Mouse (Mus musculus) heart, embryonic 10.5 days (tissue): Measurements from ENCODE around the gene Hivep2. TPM values are rescaled to one million over a fixed set of nuclear protein-coding genes. Genes with fewer than 3 reads are reported as not detected.

Source experiments
- DNase-seq: peaks from one replicate; pipeline ENCODE4 v3.0.0-alpha.2; 2017; ENCODE audit warnings: low spot score
- H3K27ac ChIP-seq: fragments of 300-500 bp; sonication (generic); 2 replicates; pipeline ENCODE4 v1.5.1; 2016; ENCODE audit warnings: mild to moderate bottlenecking
- H3K27me3 ChIP-seq: fragments of 300-500 bp; sonication (generic); 2 replicates; pipeline ENCODE4 v1.6.1; 2016; ENCODE audit warnings: mild to moderate bottlenecking; ENCODE audit not compliant: poor library complexity, insufficient read depth, severe bottlenecking
- H3K36me3 ChIP-seq: fragments of 300-500 bp; sonication (generic); 2 replicates; pipeline ENCODE4 v1.6.1; 2016; ENCODE audit warnings: mild to moderate bottlenecking, moderate library complexity
- H3K4me1 ChIP-seq: fragments of 300-500 bp; sonication (generic); 2 replicates; pipeline ENCODE4 v1.6.1; 2016; ENCODE audit warnings: mild to moderate bottlenecking
- H3K4me3 ChIP-seq: fragments of 300-500 bp; sonication (generic); 2 replicates; pipeline ENCODE4 v1.5.1; 2016; ENCODE audit warnings: mild to moderate bottlenecking, moderate library complexity
- H3K9me3 ChIP-seq: fragments of 300-500 bp; sonication (generic); 2 replicates; pipeline ENCODE4 v1.6.1; 2016; ENCODE audit warnings: mild to moderate bottlenecking, moderate library complexity
- WGBS: fragments of 180-500 bp; shearing (Covaris S2); methylation state at CpG from one replicate; pipeline ENCODE4 v1.1.7; 2016; 5-methylcytosine and 5-hydroxymethylcytosine counted together
- polyA plus RNA-seq: library from polyadenylated mRNA; unstranded; fragments of >200 nt; fragmentation: Nextera tagmentation; extraction: Ambion mirVana; gene quantifications from 2 replicates; pipeline ENCODE4 v1.2.1, GENCODE M21; 2016

Gene Hivep2
- polyA plus RNA-seq, 1 experiment from 2014 or later, result 3.4 TPM

GRCm38 (mm10) chr10:13976267-13976666 is 10.4 kb downstream of the Hivep2 start:
- Histone ChIP-seq H3K27ac (peak overlapping the region; percentile 7; the same call in 1 of the 2 replicates), H3K4me3 (no peak overlapping the region), H3K27me3 (no peaks in the 10 kb centered on the region), H3K36me3 (no peaks in the 10 kb centered on the region), H3K9me3 (no peaks in the 10 kb centered on the region), H3K4me1 (peaks cover 41% of the 10 kb centered on the region; the same call in 1 of the 2 replicates)
- 58% methylated on average over 6 of the region's 6 CpGs for WGBS
- no peak for DNase-seq

- H3K4me1 ChIP-seq, result peaks cover 17% of the 10 kb centered on the region
- H3K27me3 ChIP-seq, result no peaks in the 10 kb centered on the region
- WGBS, result 55% methylated on average over 6 of the region's 6 CpGs
- H3K27ac ChIP-seq, result peak overlapping the region; percentile 94
- H3K36me3 ChIP-seq, result no peaks in the 10 kb centered on the region
- DNase-seq, result no peak
- peak overlapping the region; percentile 64 for H3K4me3 ChIP-seq
- H3K9me3 ChIP-seq, result no peaks in the 10 kb centered on the region
Measured at GRCm38 (mm10) chr10:13982271-13982670, 16.4 kb downstream of the Hivep2 start.

GRCm38 (mm10) chr10:13982769-13983381 is 17.0 kb downstream of the Hivep2 start:
- H3K27ac ChIP-seq, result peak overlapping the region; percentile 94
- no peaks in the 10 kb centered on the region for H3K36me3 ChIP-seq
- H3K27me3 ChIP-seq, result no peaks in the 10 kb centered on the region
- H3K9me3 ChIP-seq, result no peaks in the 10 kb centered on the region
- H3K4me3 ChIP-seq, result peak overlapping the region; percentile 64
- WGBS, result 1% methylated on average over 34 of the region's 34 CpGs
- peak; percentile 94 for DNase-seq
- peaks cover 14% of the 10 kb centered on the region for H3K4me1 ChIP-seq

- no peak for DNase-seq
- Histone ChIP-seq H3K9me3 (no peaks in the 10 kb centered on the region), H3K36me3 (no peaks in the 10 kb centered on the region), H3K4me1 (peaks cover 10% of the 10 kb centered on the region), H3K27ac (peak overlapping the region; percentile 94), H3K27me3 (no peaks in the 10 kb centered on the region), H3K4me3 (no peak overlapping the region)
- 69% methylated on average over 12 of the region's 12 CpGs for WGBS
Measured at GRCm38 (mm10) chr10:13983631-13984030, 17.8 kb downstream of the Hivep2 start.

GRCm38 (mm10) chr10:13984233-13984632 is 18.4 kb downstream of the Hivep2 start:
- Histone ChIP-seq H3K27me3 (no peaks in the 10 kb centered on the region), H3K27ac (no peak overlapping the region), H3K36me3 (no peaks in the 10 kb centered on the region), H3K4me1 (peaks cover 6% of the 10 kb centered on the region), H3K4me3 (no peak overlapping the region), H3K9me3 (no peaks in the 10 kb centered on the region)
- DNase-seq, result no peak

- WGBS, result 86% methylated on average over 2 of the region's 2 CpGs
- Histone ChIP-seq H3K27ac (no peak overlapping the region), H3K4me3 (no peak overlapping the region), H3K9me3 (no peaks in the 10 kb centered on the region), H3K36me3 (no peaks in the 10 kb centered on the region), H3K27me3 (no peaks in the 10 kb centered on the region), H3K4me1 (peaks cover 13% of the 10 kb centered on the region)
- no peak for DNase-seq
Measured at GRCm38 (mm10) chr10:13986539-13986938, 20.7 kb downstream of the Hivep2 start.

- no peak overlapping the region for H3K27ac ChIP-seq
- H3K36me3 ChIP-seq, result no peaks in the 10 kb centered on the region
- DNase-seq, result no peak
- H3K4me1 ChIP-seq, result peaks cover 13% of the 10 kb centered on the region
- WGBS, result 73% methylated on average over 3 of the region's 3 CpGs
- H3K4me3 ChIP-seq, result no peak overlapping the region
- no peaks in the 10 kb centered on the region for H3K27me3 ChIP-seq
- H3K9me3 ChIP-seq, result no peaks in the 10 kb centered on the region
Measured at GRCm38 (mm10) chr10:13987336-13987735, 21.5 kb downstream of the Hivep2 start.

- no peak for DNase-seq
- Histone ChIP-seq H3K9me3 (no peaks in the 10 kb centered on the region), H3K4me1 (peaks cover 7% of the 10 kb centered on the region; the same call in 1 of the 2 replicates), H3K36me3 (no peaks in the 10 kb centered on the region), H3K27me3 (no peaks in the 10 kb centered on the region), H3K27ac (no peak overlapping the region), H3K4me3 (no peak overlapping the region)
- WGBS, result 59% methylated on average over 9 of the region's 9 CpGs
Measured at GRCm38 (mm10) chr10:13988280-13988679, 22.4 kb downstream of the Hivep2 start.

- WGBS, result 91% methylated on average over 4 of the region's 4 CpGs
- Histone ChIP-seq H3K36me3 (no peaks in the 10 kb centered on the region), H3K4me3 (no peak overlapping the region), H3K4me1 (peaks cover 7% of the 10 kb centered on the region; the same call in 1 of the 2 replicates), H3K27ac (no peak overlapping the region), H3K9me3 (no peaks in the 10 kb centered on the region), H3K27me3 (no peaks in the 10 kb centered on the region)
- no peak for DNase-seq
Measured at GRCm38 (mm10) chr10:13988757-13989156, 22.9 kb downstream of the Hivep2 start.

GRCm38 (mm10) chr10:13990842-13991241 is 25.0 kb downstream of the Hivep2 start:
- Histone ChIP-seq H3K27ac (no peak overlapping the region), H3K4me1 (peaks cover 7% of the 10 kb centered on the region; the same call in 1 of the 2 replicates), H3K4me3 (no peak overlapping the region), H3K36me3 (no peaks in the 10 kb centered on the region), H3K27me3 (no peaks in the 10 kb centered on the region), H3K9me3 (no peaks in the 10 kb centered on the region)
- WGBS, result 46% methylated on average over 2 of the region's 2 CpGs
- DNase-seq, result no peak

- H3K4me3 ChIP-seq, result no peak overlapping the region
- no peak overlapping the region for H3K27ac ChIP-seq
- 79% methylated on average over 6 of the region's 6 CpGs for WGBS
- H3K27me3 ChIP-seq, result no peaks in the 10 kb centered on the region
- H3K36me3 ChIP-seq, result no peaks in the 10 kb centered on the region
- no peak for DNase-seq
- H3K9me3 ChIP-seq, result no peaks in the 10 kb centered on the region
- H3K4me1 ChIP-seq, result peaks cover 7% of the 10 kb centered on the region; the same call in 1 of the 2 replicates
Measured at GRCm38 (mm10) chr10:13993411-13993810, 27.5 kb downstream of the Hivep2 start.

- WGBS, result 83% methylated on average over 4 of the region's 4 CpGs
- Histone ChIP-seq H3K4me3 (no peak overlapping the region), H3K27ac (no peak overlapping the region), H3K4me1 (no peaks in the 10 kb centered on the region), H3K36me3 (no peaks in the 10 kb centered on the region), H3K27me3 (no peaks in the 10 kb centered on the region), H3K9me3 (no peaks in the 10 kb centered on the region)
- no peak for DNase-seq
Measured at GRCm38 (mm10) chr10:13997336-13997735, 31.5 kb downstream of the Hivep2 start.

- Histone ChIP-seq H3K27me3 (no peaks in the 10 kb centered on the region), H3K4me1 (no peaks in the 10 kb centered on the region), H3K4me3 (no peak overlapping the region), H3K9me3 (no peaks in the 10 kb centered on the region), H3K36me3 (no peaks in the 10 kb centered on the region), H3K27ac (no peak overlapping the region)
- WGBS, result 74% methylated on average over 4 of the region's 4 CpGs
- no peak for DNase-seq
Measured at GRCm38 (mm10) chr10:14004769-14005517, 39.1 kb downstream of the Hivep2 start.
